Mouse (Mus musculus) mouse embryonic stem cell (cell line): ENCODE data around the gene Stx1a.

ENCODE experiments used
- in situ Hi-C, 2 experiments: fragments of 300-500 bp; cut with MboI; formaldehyde crosslinking; loops; 1 replicate in 1 of 2; 3 replicates in 1 of 2; pipeline ENCODE4 v1.14.3; 2019 to 2020; ENCODE audit warnings: low sequenced_read_pairs in 2 of 2, low pct_unique_long_range_greater_than_20kb in 1 of 2, mixed read lengths in 1 of 2; ENCODE audit not compliant: unreplicated experiment in 1 of 2

Stx1a gene

DNA sequence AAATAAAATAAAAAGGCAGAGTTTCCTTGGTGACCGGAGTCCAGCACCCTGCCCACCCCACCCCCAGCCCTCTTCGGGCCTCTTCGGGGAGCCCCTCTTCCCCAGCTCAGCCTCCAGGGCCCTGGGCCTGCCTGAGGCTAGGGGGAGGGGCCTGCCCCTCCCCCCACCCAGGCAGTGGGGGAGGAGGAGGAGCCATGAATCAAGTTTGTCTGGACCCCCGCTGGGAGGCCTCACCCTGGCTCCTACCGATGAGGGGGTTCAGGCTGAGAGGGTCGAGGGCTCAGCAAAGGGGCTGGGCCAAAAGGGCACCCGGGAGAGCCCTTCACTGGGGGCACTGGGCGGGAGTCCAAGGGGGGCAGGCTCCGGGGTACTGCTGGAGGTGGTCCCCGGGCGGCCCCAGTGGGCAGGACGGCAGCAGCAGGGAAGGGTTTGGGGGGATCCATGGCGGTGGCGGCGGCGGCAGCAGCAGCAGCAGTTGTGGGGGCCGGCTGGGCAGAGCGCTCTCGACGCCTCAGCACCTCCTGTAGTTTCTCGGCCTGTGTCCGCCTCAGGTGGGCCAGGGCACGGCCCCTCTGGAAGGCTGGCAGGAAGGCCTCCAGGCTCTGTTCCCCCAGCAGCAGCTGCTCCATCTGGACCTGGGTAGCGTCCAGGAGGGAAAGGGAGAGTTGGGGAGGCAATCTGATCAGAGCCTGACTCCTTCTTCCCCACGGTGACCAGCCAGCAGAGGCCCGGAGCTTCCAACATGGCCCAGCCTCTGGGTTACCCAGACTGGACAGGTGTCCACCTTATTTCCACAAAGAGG, 50.3 kb downstream of the Stx1a start:
- in situ Hi-C loops = no loop called here

DNA sequence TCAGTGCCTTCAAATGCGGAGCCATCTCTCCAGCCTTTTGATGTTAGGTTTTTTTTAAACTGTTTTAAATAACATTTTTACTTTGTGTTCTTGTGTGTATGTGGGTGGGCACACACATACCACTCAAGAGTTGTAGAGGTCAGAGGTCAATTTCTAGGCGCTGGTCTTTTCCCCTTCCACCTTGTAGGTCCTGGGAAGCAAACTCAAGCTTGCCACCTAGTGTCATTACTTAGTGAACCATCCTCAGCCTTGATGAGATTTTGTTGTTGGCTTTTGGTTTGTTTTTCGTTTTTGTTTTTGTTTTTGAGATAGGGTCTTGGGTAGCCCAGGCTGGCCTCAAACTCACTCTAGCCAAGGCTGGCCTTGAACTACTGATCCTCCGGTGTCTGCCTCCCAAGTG, 52.4 kb downstream of the Stx1a start:
- in situ Hi-C loops = no loop called here

DNA sequence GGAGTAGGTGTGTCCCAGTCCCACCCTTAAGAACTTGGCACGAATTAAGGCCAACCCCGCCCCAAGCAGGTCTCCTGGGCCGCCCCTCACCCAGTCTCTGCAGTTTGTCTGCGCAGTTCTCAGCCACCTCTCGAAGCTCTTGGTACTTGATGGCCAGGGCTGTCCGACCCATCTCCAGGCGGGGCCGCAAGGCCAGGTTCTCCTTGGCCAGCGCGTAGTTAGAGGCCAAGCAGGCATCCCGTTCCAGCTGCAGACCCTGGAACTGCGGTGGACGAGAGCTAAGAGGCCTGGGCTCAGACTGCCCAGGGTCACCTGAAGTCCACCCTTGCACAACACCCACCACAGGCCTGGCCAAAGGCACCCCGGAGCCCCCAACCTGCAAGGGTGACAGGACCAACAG, 53.1 kb downstream of the Stx1a start:
- in situ Hi-C loops = no loop called here

DNA sequence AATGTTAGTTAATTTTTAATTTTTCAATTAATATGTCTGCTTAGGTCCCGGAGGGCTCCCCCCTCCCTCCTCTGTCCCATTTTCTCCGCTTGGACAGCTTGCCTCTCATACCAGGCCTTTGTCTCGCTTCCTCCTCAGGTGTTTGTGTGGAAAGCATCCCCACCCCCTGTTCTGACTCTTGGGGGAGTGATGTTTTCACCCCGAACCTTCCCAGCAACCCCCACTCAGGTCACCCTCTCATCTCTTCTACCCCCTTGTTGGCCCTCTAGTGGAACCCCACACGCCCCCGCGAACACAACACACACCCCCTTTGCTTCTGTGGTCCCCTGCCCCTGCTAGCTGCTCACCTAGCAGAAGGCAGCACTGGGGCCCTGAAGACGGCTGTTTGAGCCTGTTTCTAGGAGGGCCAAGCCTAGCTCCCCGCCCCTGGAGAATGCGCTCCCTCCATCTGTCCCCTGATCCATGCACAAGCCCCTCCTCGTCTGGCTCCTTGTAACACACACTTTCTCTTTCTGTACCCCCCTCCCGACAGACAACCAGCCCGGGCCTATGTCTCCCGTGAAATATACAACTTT, 53.7 kb downstream of the Stx1a start:
- in situ Hi-C loops = no loop called here

DNA sequence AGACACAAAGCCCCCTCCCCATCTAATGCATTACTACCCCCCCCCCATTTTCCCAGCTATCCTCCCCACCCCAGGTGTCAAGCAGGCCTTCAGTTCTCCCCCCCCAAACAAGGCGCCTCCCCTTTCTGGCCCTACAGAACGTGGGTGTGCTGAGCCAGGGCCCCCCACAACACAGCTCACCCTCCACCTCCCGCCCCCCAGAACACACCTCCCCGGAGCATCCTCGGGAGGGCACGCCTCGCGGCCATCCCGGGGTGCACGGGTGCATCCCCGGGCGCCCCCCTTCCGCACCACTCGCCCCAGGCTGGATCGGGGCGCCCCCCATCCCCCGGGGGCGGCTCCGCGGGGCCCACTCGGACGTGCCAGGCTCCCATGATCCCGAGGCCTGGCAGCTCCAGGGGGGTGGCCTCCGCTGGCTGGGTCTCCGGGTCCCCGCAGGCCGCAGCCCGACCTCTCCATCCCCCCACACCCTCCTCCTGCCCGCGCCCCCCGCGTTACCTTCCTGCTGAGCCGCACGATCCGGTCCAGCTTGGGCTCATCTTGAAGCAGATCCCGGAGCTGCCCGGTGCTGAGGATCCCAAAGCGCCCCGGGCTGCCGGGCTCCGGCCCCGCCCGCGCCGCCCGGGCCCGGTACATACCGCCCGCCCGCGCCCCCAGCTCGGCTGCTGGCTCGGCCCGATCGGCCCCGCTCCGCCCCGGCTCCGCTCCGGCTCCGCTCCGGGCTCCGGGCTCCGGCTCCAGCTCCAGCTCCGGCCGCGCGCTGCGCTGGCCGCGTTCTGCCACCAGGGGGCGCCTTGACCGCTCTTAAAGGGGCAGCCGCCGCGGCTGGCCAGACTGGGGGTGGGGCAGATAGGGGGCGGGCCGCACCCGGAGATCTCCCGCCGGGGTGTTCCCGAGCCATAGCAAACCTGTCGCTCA, 54.5 kb downstream of the Stx1a start, which contains the start of gene Vps37d:
TSS of gene Vps37d (minus strand) at position 703 of the 918 bp plus-strand sequence.
- in situ Hi-C loops = no loop called here

DNA sequence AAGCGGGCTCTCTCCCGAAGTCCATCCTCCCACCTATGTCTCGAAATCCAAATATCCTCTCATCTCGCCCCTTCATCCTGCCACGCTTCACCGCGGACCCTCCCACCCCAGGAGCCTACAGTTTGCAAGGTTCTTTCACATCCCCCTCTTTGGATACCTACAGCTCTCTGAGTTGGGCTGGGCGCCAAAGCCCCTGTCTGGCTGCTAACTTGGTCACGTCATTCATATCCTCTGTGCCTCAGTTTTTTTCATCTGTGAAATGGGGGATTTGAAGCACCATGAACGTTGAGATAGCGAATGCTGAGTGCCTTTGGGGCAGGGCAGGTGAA, 55.2 kb downstream of the Stx1a start:
- in situ Hi-C loops = no loop called here

DNA sequence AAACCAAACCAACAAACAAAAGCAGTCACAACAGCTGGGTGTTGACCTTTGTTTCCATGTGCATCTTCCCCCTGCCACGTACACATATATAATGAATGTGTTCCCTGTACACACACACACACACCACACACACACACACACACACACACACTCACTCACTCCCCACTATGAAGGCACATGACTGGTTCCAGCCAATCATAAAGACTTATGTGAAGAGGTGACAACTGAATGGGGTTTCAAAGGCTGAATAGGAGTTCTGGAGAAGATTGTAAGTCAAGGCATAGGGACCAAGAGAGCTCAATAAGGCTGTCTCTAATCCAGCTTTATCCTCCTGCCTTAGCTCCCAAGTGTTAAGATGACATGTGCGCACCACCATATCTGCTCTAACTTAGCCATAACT, 56.3 kb downstream of the Stx1a start:
- in situ Hi-C loops = no loop called here

DNA sequence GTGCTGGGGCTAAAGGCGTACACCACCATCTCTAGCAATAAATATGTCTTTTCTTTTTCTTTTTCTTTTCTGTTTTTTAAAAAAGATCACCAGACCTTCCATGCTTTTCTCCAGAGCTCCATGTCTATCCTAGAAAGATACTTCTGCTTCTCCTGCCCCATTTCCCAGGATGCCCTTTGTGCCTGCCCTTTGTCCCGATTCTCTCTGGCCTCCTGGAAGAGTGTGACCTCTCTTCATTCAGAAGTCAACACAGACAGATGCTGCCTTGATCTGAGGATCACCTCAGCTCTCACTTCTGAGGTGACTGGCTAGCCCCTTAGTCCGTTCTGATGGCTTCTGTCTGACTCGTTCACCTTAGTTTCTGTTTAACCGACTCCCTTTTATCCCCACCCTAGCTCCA, 57.3 kb downstream of the Stx1a start:
- in situ Hi-C loops = no loop called here

DNA sequence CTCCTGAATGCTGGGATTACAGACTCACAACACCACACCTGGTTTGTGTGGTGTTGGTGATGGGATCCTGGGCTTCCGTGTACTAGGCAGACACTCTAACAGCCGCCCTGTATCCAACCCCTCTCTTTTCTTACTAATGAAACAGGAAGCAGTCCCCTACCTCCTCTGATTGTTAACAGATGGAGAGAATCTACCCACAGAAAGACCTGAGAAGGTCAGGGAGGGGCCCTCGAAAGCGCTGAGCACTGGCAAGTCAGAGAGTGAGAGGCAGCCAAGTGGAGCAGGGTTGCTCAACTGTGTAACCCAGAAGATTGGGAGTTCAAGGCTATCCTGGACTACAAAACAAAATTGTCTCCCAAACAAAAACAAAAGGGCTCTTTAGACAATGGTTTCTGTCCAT, 63.6 kb downstream of the Stx1a start:
- in situ Hi-C loops = no loop called here

DNA sequence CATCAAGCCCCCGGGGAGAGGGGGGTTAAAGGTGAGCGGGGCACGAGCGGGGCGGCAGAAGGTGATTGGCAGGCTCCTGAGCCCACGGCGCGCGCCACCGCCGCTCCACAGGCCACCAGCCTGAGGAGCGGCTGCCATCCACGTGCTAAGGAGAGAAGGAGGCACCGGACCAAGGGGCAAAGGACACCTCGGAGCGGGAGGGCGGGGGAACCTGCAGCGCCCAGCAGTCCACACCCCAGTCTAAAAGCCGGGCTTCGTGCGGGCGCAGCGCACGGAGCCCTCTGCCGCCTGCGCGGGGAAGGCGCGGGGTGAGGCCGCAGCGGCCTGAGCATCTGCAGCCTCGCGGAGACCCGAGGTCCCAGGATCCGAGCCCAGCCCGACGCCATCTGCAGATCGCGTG, 66.4 kb downstream of the Stx1a start, which contains the start of gene Mlxipl:
TSS of gene Mlxipl (plus strand) at position 238 of the 400 bp plus-strand sequence.
- in situ Hi-C loops = no loop called here
